Mouse (Mus musculus): ENCODE measurements around the gene Sfrp5. TPM values are rescaled to one million over a fixed set of nuclear protein-coding genes. Genes with fewer than 3 reads are reported as not detected.

Gene Sfrp5
- polyA plus RNA-seq, 1 experiment from 2014 or later = 0.37 TPM

DNA sequence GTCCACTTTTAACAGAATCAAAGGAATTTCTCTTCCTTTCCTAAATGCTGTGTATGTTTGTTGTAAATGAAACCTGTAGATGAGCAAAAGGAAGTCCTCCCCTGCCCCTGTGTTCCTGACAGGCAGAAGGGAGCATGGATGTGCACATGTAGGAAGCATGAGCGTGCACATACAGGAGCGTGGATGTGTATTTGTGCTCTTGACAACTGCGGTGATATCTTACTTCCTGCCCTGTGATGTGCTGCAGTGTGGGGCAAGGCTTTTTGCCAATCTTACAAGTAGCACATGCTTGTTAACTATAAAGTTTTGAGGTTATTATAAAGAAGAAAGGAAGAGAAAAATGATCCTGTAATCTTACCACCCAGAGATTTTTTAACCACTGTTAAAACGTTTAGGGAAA, 12.3 kb downstream of the Sfrp5 start:
- no peak overlapping the region for H3K4me3 ChIP-seq (ENCODE audit: low read depth, low read length)
- no peak overlapping the region for H3K27ac ChIP-seq (ENCODE audit: low read length)
- WGBS (ENCODE audit: insufficient replicate concordance) = 62% methylated on average over 4 of the region's 4 CpGs
- no peak for ATAC-seq (ENCODE audit: low read depth)
- no peaks in the 10 kb centered on the region for H3K27me3 ChIP-seq (ENCODE audit: control insufficient read depth, insufficient read depth, low read depth, low read length)
- peaks cover 17% of the 10 kb centered on the region for H3K36me3 ChIP-seq (ENCODE audit: control insufficient read depth, insufficient read depth)
- no peaks in the 10 kb centered on the region for H3K9me3 ChIP-seq (replicated peaks; ENCODE audit: control insufficient read depth, low read length)
- no peaks in the 10 kb centered on the region for H3K4me1 ChIP-seq (ENCODE audit: control insufficient read depth, low read depth, low read length)
- no peak overlapping the region for H3K4me2 ChIP-seq (ENCODE audit: low read depth, low read length)
- no peak overlapping the region for H3K9ac ChIP-seq (ENCODE audit: low read depth, low read length)

- H3K27ac ChIP-seq (ENCODE audit: low read length) = no peak overlapping the region
- H3K4me2 ChIP-seq (ENCODE audit: low read depth, low read length) = no peak overlapping the region
- 66% methylated on average over 6 of the region's 6 CpGs for WGBS (ENCODE audit: insufficient replicate concordance)
- H3K27me3 ChIP-seq (ENCODE audit: control insufficient read depth, insufficient read depth, low read depth, low read length) = no peaks in the 10 kb centered on the region
- H3K4me1 ChIP-seq (ENCODE audit: control insufficient read depth, low read depth, low read length) = peaks cover 2% of the 10 kb centered on the region
- H3K9me3 ChIP-seq (replicated peaks; ENCODE audit: control insufficient read depth, low read length) = no peaks in the 10 kb centered on the region
- peaks cover 22% of the 10 kb centered on the region for H3K36me3 ChIP-seq (ENCODE audit: control insufficient read depth, insufficient read depth)
- H3K4me3 ChIP-seq (ENCODE audit: low read depth, low read length) = no peak overlapping the region
- no peak for ATAC-seq (ENCODE audit: low read depth)
- H3K9ac ChIP-seq (ENCODE audit: low read depth, low read length) = no peak overlapping the region
These were observed 19.4 kb downstream of the Sfrp5 start for GRCm38 (mm10) chr19:42182673-42183072.

- peaks cover 14% of the 10 kb centered on the region for H3K4me1 ChIP-seq (ENCODE audit: control insufficient read depth, low read depth, low read length)
- WGBS (ENCODE audit: insufficient replicate concordance) = 85% methylated on average over 14 of the region's 14 CpGs
- H3K27me3 ChIP-seq (ENCODE audit: control insufficient read depth, insufficient read depth, low read depth, low read length) = no peaks in the 10 kb centered on the region
- no peak overlapping the region for H3K9ac ChIP-seq (ENCODE audit: low read depth, low read length)
- H3K9me3 ChIP-seq (replicated peaks; ENCODE audit: control insufficient read depth, low read length) = no peaks in the 10 kb centered on the region
- ATAC-seq (ENCODE audit: low read depth) = no peak
- H3K4me2 ChIP-seq (ENCODE audit: low read depth, low read length) = no peak overlapping the region
- peaks cover 16% of the 10 kb centered on the region for H3K36me3 ChIP-seq (ENCODE audit: control insufficient read depth, insufficient read depth)
- H3K27ac ChIP-seq (ENCODE audit: low read length) = no peak overlapping the region
- no peak overlapping the region for H3K4me3 ChIP-seq (ENCODE audit: low read depth, low read length)
These were observed 22.7 kb downstream of the Sfrp5 start for GRCm38 (mm10) chr19:42179356-42179755.

DNA sequence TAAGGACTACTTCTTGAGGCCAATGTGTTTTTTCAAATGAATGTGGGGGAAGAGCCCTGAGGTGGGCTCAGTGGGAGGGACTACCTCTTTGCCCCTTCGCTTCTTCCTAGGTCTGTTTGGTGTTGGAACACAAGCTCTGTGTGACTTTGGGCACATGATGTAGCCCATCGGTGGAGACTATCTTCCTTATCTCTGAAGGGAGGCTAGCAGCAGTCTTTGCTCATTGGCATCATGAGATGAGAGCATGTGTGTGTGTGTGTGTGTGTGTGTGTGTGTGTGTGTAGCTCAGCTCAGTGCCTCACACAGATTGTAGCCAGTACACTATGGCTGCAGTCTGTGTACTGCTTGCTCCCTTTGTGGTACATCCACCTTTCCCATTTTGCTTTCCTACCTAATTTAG, 24.6 kb downstream of the Sfrp5 start:
- peaks cover 7% of the 10 kb centered on the region for H3K36me3 ChIP-seq (ENCODE audit: control insufficient read depth, insufficient read depth)
- ATAC-seq (ENCODE audit: low read depth) = peak; percentile 61
- H3K4me3 ChIP-seq (ENCODE audit: low read depth, low read length) = 0 out of 2 replicates have a peak overlapping the region, but pooled peaks have one; percentile 3
- no peaks in the 10 kb centered on the region for H3K9me3 ChIP-seq (replicated peaks; ENCODE audit: control insufficient read depth, low read length)
- peak overlapping the region; percentile 12; the same call in 1 of the 2 replicates for H3K4me2 ChIP-seq (ENCODE audit: low read depth, low read length)
- H3K4me1 ChIP-seq (ENCODE audit: control insufficient read depth, low read depth, low read length) = peaks cover 14% of the 10 kb centered on the region
- peak overlapping the region; percentile 57 for H3K27ac ChIP-seq (ENCODE audit: low read length)
- no peaks in the 10 kb centered on the region for H3K27me3 ChIP-seq (ENCODE audit: control insufficient read depth, insufficient read depth, low read depth, low read length)
- WGBS (ENCODE audit: insufficient replicate concordance) = 29% methylated on average over 2 of the region's 2 CpGs
- no peak overlapping the region for H3K9ac ChIP-seq (ENCODE audit: low read depth, low read length)

DNA sequence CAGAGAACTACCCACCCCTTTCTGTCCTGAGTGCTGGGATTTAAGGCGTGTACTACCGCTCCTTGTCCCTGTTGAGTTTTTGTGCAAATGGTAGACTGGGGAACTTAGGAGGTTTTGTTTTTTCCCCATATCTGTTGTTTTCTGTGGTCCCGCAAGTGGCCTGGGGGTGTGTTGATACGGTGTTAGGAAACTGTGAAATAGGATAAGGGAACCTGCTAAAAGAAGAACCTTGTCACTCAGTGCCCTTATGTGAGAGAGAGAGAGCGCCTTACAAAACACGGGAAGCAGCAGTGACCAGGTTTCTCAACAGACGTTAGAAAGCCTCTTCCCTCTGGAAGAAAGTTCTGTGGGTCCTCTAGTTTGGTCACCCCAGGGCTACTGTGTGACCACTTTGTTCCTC, 25.2 kb downstream of the Sfrp5 start:
- Histone ChIP-seq H3K27me3 (ENCODE audit: control insufficient read depth, insufficient read depth, low read depth, low read length) (no peaks in the 10 kb centered on the region), H3K27ac (ENCODE audit: low read length) (peak overlapping the region; percentile 57), H3K4me1 (ENCODE audit: control insufficient read depth, low read depth, low read length) (peaks cover 14% of the 10 kb centered on the region), H3K36me3 (ENCODE audit: control insufficient read depth, insufficient read depth) (peaks cover 7% of the 10 kb centered on the region), H3K9ac (ENCODE audit: low read depth, low read length) (no peak overlapping the region), H3K4me3 (ENCODE audit: low read depth, low read length) (no peak overlapping the region), H3K9me3 (replicated peaks; ENCODE audit: control insufficient read depth, low read length) (no peaks in the 10 kb centered on the region), H3K4me2 (ENCODE audit: low read depth, low read length) (0 out of 2 replicates have a peak overlapping the region, but pooled peaks have one; percentile 12)
- peak; percentile 64 for ATAC-seq (ENCODE audit: low read depth)
- WGBS (ENCODE audit: insufficient replicate concordance) = 19% methylated on average over 7 of the region's 7 CpGs

DNA sequence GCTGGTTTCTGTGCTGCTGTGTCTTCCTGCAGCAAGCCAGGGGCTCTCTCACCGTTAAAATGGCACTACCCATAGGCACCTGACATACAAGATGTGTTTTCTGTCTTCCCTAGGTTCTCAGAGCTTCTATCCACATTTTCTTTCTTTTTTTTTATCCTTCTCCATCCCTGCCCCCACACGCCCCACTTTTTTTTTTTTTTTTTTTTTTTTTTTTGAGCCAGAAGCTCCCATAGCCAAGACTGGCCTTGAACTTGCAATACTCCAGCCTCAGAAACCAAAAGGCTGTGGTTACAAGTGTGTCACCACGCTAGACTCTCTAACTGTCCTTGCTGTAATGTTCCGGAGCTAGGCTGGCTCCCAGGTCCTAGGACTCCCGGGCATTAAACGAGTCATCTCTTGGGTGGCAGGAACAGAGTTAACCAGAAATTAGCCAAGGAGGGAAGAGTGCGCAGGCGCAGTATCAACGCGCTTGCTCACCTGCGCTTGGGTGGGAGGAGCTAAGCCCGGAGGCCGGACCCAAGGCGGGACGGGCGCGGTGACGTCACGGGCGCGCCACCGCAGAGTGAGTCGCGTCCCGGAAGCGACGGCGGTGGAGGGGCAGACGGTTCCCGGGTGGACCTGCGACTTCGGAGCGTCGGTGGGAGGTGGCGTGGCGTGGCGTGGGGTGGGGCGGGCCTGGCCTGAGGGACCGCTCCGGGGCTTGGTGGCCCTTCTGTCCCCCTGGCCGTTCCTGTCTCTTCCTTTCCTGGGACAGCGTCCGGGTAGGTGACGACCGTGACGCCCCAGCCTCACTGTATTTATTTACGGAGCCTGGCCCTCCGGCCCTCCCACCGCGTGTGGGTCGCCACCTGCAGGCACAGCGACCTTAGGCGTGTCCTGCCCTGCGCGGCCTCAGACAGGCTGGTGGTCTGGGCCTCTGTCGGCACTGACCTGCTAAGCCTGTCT, 31.8 kb downstream of the Sfrp5 start:
- no peaks in the 10 kb centered on the region for H3K27me3 ChIP-seq (ENCODE audit: control insufficient read depth, insufficient read depth, low read depth, low read length)
- H3K4me3 ChIP-seq (ENCODE audit: low read depth, low read length) = peak overlapping the region; percentile 80
- H3K4me2 ChIP-seq (ENCODE audit: low read depth, low read length) = peak overlapping the region; percentile 72
- H3K9ac ChIP-seq (ENCODE audit: low read depth, low read length) = peak overlapping the region; percentile 86
- H3K9me3 ChIP-seq (replicated peaks; ENCODE audit: control insufficient read depth, low read length) = no peaks in the 10 kb centered on the region
- H3K27ac ChIP-seq (ENCODE audit: low read length) = peak overlapping the region; percentile 68
- H3K36me3 ChIP-seq (ENCODE audit: control insufficient read depth, insufficient read depth) = no peaks in the 10 kb centered on the region
- peaks cover 21% of the 10 kb centered on the region for H3K4me1 ChIP-seq (ENCODE audit: control insufficient read depth, low read depth, low read length)
- under 1% methylated on average over 56 of the region's 56 CpGs for WGBS (ENCODE audit: insufficient replicate concordance)
- peak; percentile 94 for ATAC-seq (ENCODE audit: low read depth)

- WGBS (ENCODE audit: insufficient replicate concordance) = 36% methylated on average over 10 of the region's 10 CpGs
- H3K4me1 ChIP-seq (ENCODE audit: control insufficient read depth, low read depth, low read length) = peaks cover 21% of the 10 kb centered on the region
- H3K36me3 ChIP-seq (ENCODE audit: control insufficient read depth, insufficient read depth) = no peaks in the 10 kb centered on the region
- peak overlapping the region; percentile 72 for H3K4me2 ChIP-seq (ENCODE audit: low read depth, low read length)
- H3K4me3 ChIP-seq (ENCODE audit: low read depth, low read length) = peak overlapping the region; percentile 80
- H3K27ac ChIP-seq (ENCODE audit: low read length) = peak overlapping the region; percentile 67
- H3K9me3 ChIP-seq (replicated peaks; ENCODE audit: control insufficient read depth, low read length) = no peaks in the 10 kb centered on the region
- H3K9ac ChIP-seq (ENCODE audit: low read depth, low read length) = no peak overlapping the region; the same call in 1 of the 2 replicates
- ATAC-seq (ENCODE audit: low read depth) = peak; percentile 17
- no peaks in the 10 kb centered on the region for H3K27me3 ChIP-seq (ENCODE audit: control insufficient read depth, insufficient read depth, low read depth, low read length)
These were observed 32.6 kb downstream of the Sfrp5 start for GRCm38 (mm10) chr19:42169322-42169975.

DNA sequence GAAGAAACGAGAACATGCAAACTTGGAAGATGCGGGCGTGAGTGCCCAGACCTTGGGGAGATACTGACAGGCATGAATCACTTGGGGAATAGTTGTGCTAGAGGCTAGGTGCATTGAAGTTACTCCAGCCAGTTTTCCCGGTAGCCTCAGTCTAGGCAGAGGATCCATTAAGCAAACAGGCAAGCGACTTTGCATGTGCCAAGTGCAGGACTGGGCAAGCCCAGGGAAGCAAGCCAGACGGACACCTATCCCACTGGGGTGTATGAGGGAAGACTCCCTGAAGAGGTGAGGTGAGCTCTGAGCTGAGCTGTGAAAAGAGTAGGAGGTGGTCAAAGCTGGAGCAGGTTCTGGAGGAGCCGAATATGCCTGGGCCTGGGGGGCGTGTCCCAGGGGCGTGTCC, 34.6 kb downstream of the Sfrp5 start:
- Histone ChIP-seq H3K4me1 (ENCODE audit: control insufficient read depth, low read depth, low read length) (peaks cover 21% of the 10 kb centered on the region), H3K27ac (ENCODE audit: low read length) (no peak overlapping the region), H3K4me2 (ENCODE audit: low read depth, low read length) (no peak overlapping the region), H3K9ac (ENCODE audit: low read depth, low read length) (no peak overlapping the region), H3K27me3 (ENCODE audit: control insufficient read depth, insufficient read depth, low read depth, low read length) (no peaks in the 10 kb centered on the region), H3K36me3 (ENCODE audit: control insufficient read depth, insufficient read depth) (no peaks in the 10 kb centered on the region), H3K4me3 (ENCODE audit: low read depth, low read length) (no peak overlapping the region), H3K9me3 (replicated peaks; ENCODE audit: control insufficient read depth, low read length) (no peaks in the 10 kb centered on the region)
- 59% methylated on average over 9 of the region's 9 CpGs for WGBS (ENCODE audit: insufficient replicate concordance)
- ATAC-seq (ENCODE audit: low read depth) = no peak

DNA sequence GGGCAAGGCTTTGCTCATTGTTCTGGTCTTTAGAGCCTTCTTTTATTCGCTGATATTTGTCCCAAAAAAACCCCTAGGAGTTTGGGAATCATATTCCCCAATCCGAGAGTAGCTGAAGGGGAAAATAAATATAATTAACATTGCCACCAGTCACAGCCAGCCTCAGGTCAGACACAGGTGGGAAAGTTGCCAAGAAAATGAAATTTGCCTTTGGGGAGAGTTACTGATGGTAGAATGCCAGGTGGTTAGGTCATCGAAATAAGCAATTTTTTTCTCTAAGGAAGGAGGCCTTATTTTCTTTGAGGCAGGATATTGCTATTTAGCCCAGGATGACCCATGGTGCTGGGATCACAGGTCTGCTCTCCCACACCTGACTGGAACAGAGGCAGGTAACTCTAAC, 35.3 kb downstream of the Sfrp5 start:
- WGBS (ENCODE audit: insufficient replicate concordance) = 36% methylated on average over 3 of the region's 3 CpGs
- H3K4me1 ChIP-seq (ENCODE audit: control insufficient read depth, low read depth, low read length) = peaks cover 21% of the 10 kb centered on the region
- H3K9me3 ChIP-seq (replicated peaks; ENCODE audit: control insufficient read depth, low read length) = no peaks in the 10 kb centered on the region
- no peak for ATAC-seq (ENCODE audit: low read depth)
- H3K4me2 ChIP-seq (ENCODE audit: low read depth, low read length) = no peak overlapping the region
- no peaks in the 10 kb centered on the region for H3K27me3 ChIP-seq (ENCODE audit: control insufficient read depth, insufficient read depth, low read depth, low read length)
- no peaks in the 10 kb centered on the region for H3K36me3 ChIP-seq (ENCODE audit: control insufficient read depth, insufficient read depth)
- H3K4me3 ChIP-seq (ENCODE audit: low read depth, low read length) = no peak overlapping the region
- no peak overlapping the region for H3K27ac ChIP-seq (ENCODE audit: low read length)
- H3K9ac ChIP-seq (ENCODE audit: low read depth, low read length) = no peak overlapping the region

All from liver, embryonic 16.5 days (tissue).